Mouse (Mus musculus) frontal cortex, adult (tissue): ENCODE measurements around the gene Noa1.

ENCODE experiments used
- ATAC-seq: cut with Nextera tagmentation; 2 replicates; pipeline ENCODE4 v1.9.2; 2017; ENCODE audit warnings: mild to moderate bottlenecking, moderate library complexity, mixed read lengths; ENCODE audit not compliant: low TSS enrichment

The Noa1 gene

GRCm38 (mm10) chr5:77290606-77291005 lies 19.3 kb downstream of the Noa1 start:
- ATAC-seq, result no peak

- ATAC-seq, result no peak
These were observed 20.2 kb downstream of the Noa1 start for GRCm38 (mm10) chr5:77289686-77290085.

GRCm38 (mm10) chr5:77287901-77288300 lies 22.0 kb downstream of the Noa1 start:
- ATAC-seq, result no peak

- no peak for ATAC-seq
These were observed 23.0 kb downstream of the Noa1 start for GRCm38 (mm10) chr5:77286904-77287303.

- no peak for ATAC-seq
These were observed 24.2 kb downstream of the Noa1 start for GRCm38 (mm10) chr5:77285685-77286084.

- no peak for ATAC-seq
These were observed 27.6 kb downstream of the Noa1 start for GRCm38 (mm10) chr5:77282242-77282641.

- ATAC-seq, result no peak
These were observed 28.2 kb downstream of the Noa1 start for GRCm38 (mm10) chr5:77281518-77282174.

- no peak for ATAC-seq
These were observed 32.7 kb downstream of the Noa1 start for GRCm38 (mm10) chr5:77277204-77277603.

GRCm38 (mm10) chr5:77275950-77276349 lies 33.9 kb downstream of the Noa1 start:
- ATAC-seq, result no peak

- ATAC-seq, result no peak
These were observed 36.7 kb downstream of the Noa1 start for GRCm38 (mm10) chr5:77273151-77273550.

GRCm38 (mm10) chr5:77269399-77269798 lies 40.5 kb downstream of the Noa1 start:
- ATAC-seq, result no peak

- ATAC-seq, result no peak
These were observed 41.8 kb downstream of the Noa1 start for GRCm38 (mm10) chr5:77267957-77268624.

GRCm38 (mm10) chr5:77267441-77267840 lies 42.4 kb downstream of the Noa1 start:
- no peak for ATAC-seq

- no peak for ATAC-seq
These were observed 42.9 kb downstream of the Noa1 start for GRCm38 (mm10) chr5:77266886-77267401.

GRCm38 (mm10) chr5:77266066-77266885 lies 43.6 kb downstream of the Noa1 start:
- peak; percentile 66 for ATAC-seq

- peak; percentile 58 for ATAC-seq
These were observed 44.2 kb downstream of the Noa1 start for GRCm38 (mm10) chr5:77265671-77266065.

GRCm38 (mm10) chr5:77265081-77265670 lies 44.7 kb downstream of the Noa1 start, which contains the start of gene Rest:
Rest (plus strand) TSS chr5:77265491.
- ATAC-seq, result peak; percentile 66

GRCm38 (mm10) chr5:77262105-77262504 lies 47.8 kb downstream of the Noa1 start:
- ATAC-seq, result no peak

GRCm38 (mm10) chr5:77261137-77261536 lies 48.7 kb downstream of the Noa1 start:
- no peak for ATAC-seq

GRCm38 (mm10) chr5:77260141-77260540 lies 49.7 kb downstream of the Noa1 start:
- no peak for ATAC-seq

GRCm38 (mm10) chr5:77259315-77259714 lies 50.6 kb downstream of the Noa1 start:
- no peak for ATAC-seq

- ATAC-seq, result no peak
These were observed 52.3 kb downstream of the Noa1 start for GRCm38 (mm10) chr5:77257603-77258002.
